Mouse (Mus musculus): Measurements from ENCODE around the gene Cacna1h. TPM values are rescaled to one million over a fixed set of nuclear protein-coding genes. Genes with fewer than 3 reads are reported as not detected.

Cacna1h gene
- total and polyA plus RNA-seq, 3 experiments, result 77.1 to 163 (median 96.1) TPM

- peak; percentile 71 for DNase-seq
These were observed 25.1 kb downstream of the Cacna1h start for GRCm38 (mm10) chr17:25408302-25408999.

GRCm38 (mm10) chr17:25407352-25407751 lies 26.2 kb downstream of the Cacna1h start:
- peak; percentile 70 for DNase-seq

GRCm38 (mm10) chr17:25406011-25406441 lies 27.6 kb downstream of the Cacna1h start:
- no peak for DNase-seq

GRCm38 (mm10) chr17:25405224-25405895 lies 28.2 kb downstream of the Cacna1h start:
- peak; percentile 73 for DNase-seq

GRCm38 (mm10) chr17:25404190-25404589 lies 29.4 kb downstream of the Cacna1h start:
- DNase-seq, result no peak

- no peak for DNase-seq
These were observed 31.4 kb downstream of the Cacna1h start for GRCm38 (mm10) chr17:25402224-25402623.

- no peak for DNase-seq
These were observed 32.1 kb downstream of the Cacna1h start for GRCm38 (mm10) chr17:25401491-25401890.

- no peak for DNase-seq
These were observed 33.1 kb downstream of the Cacna1h start for GRCm38 (mm10) chr17:25400443-25400842.

GRCm38 (mm10) chr17:25398520-25398838 lies 35.1 kb downstream of the Cacna1h start:
- DNase-seq, result no peak

GRCm38 (mm10) chr17:25397804-25398519 lies 35.6 kb downstream of the Cacna1h start:
- peak; percentile 83 for DNase-seq

- peak; percentile 71 for DNase-seq
These were observed 39.1 kb downstream of the Cacna1h start for GRCm38 (mm10) chr17:25394526-25394925.

- peak; percentile 63 for DNase-seq
These were observed 59.6 kb downstream of the Cacna1h start for GRCm38 (mm10) chr17:25374011-25374410.

GRCm38 (mm10) chr17:25372491-25372890 lies 61.1 kb downstream of the Cacna1h start:
- peak; percentile 84 for DNase-seq

- DNase-seq, result no peak
These were observed 64.6 kb downstream of the Cacna1h start, which contains the start of gene Tpsg1 for GRCm38 (mm10) chr17:25368973-25369372. Tpsg1 (plus strand) TSS chr17:25369273.

- DNase-seq, result no peak
These were observed 67.6 kb downstream of the Cacna1h start, which contains the start of gene Tpsb2 for GRCm38 (mm10) chr17:25366005-25366404. Tpsb2 (plus strand) TSS chr17:25366305.

- DNase-seq, result peak; percentile 60
These were observed 69.9 kb downstream of the Cacna1h start for GRCm38 (mm10) chr17:25363726-25364125.

GRCm38 (mm10) chr17:25361291-25361690 lies 72.3 kb downstream of the Cacna1h start:
- no peak for DNase-seq

GRCm38 (mm10) chr17:25345462-25345861 lies 88.1 kb downstream of the Cacna1h start, which contains the start of gene Tpsab1:
Tpsab1 (minus strand) TSS chr17:25345562.
- no peak for DNase-seq

GRCm38 (mm10) chr17:25341490-25341889 lies 92.1 kb downstream of the Cacna1h start:
- no peak for DNase-seq

- DNase-seq, result no peak
These were observed 93.6 kb downstream of the Cacna1h start for GRCm38 (mm10) chr17:25340003-25340402.

GRCm38 (mm10) chr17:25338218-25338617 lies 95.4 kb downstream of the Cacna1h start:
- DNase-seq, result no peak

- peak; percentile 56 for DNase-seq
These were observed 99.6 kb downstream of the Cacna1h start for GRCm38 (mm10) chr17:25333943-25334342.

- DNase-seq, result no peak
These were observed 101.3 kb downstream of the Cacna1h start for GRCm38 (mm10) chr17:25332321-25332720.

Measured in adrenal gland, adult 2 months (tissue).